Mouse (Mus musculus) neutrophil, adult 5-6 weeks (primary cell): ENCODE data around the gene Olfr101. TPM values are rescaled to one million over a fixed set of nuclear protein-coding genes. Genes with fewer than 3 reads are reported as not detected.
A peak's percentile ranks its signal among the peaks of the same experiment; 100 is the strongest.

Experiments used
- ATAC-seq: fragments of 151-379, 151-347 bp; 2 replicates; pipeline ENCODE4 v1.8.0; 2017; ENCODE audit warnings: mild to moderate bottlenecking, moderate TSS enrichment; ENCODE audit not compliant: insufficient number of reproducible peaks, poor library complexity, low FRiP score, severe bottlenecking; ENCODE audit errors: extremely low read depth
- total RNA-seq: library from RNA; stranded (forward); fragments of 200-1000 nt; gene quantifications from 2 replicates; pipeline ENCODE4 v1.2.3, GENCODE M21; 2017

Gene Olfr101
- total RNA-seq, result not detected in 2 replicates

DNA sequence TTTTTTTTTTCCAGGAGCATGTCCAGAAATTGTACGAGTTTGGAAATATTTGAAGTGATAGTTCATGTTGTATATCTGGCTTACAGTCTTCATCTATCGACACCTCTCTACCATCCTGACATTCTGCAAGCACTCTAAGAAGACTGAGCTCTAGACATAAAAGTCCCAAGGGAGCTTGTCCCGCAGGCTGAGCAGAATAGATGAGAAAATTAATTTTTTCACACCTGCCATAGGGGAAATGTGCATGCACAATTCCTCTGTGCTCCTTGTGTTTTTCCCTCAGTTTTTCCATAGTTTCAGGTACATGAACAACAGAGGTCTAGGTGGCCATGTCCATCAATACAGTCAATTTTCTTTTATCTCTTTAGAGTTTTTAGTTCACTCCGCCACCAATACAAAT, at the start of gene Olfr101:
Olfr101 (minus strand) TSS at position 101 of the 400 bp plus-strand sequence.
- no peak for ATAC-seq

DNA sequence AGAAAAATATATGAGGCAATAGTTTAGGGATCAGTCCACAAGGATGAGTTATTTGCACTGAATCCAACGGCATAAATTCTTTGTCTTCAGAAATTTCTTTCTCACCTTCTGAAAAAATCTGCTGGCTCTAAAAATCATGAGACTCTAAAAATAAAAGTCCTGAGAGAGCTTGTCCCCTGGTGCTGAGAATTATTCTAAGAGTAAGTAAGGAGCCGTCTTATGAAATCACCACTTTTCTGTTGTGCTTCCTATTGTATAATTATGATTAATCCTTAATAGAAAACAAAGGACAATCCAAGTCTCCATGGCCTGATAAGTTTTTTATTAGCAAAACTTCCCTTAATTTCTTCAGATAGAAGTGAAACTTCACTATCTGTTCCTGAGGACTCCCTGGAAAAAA, 35.5 kb upstream of the Olfr101 start, which contains the start of gene Olfr103:
Olfr103 (minus strand) TSS at position 101 of the 400 bp plus-strand sequence.
- no peak for ATAC-seq

DNA sequence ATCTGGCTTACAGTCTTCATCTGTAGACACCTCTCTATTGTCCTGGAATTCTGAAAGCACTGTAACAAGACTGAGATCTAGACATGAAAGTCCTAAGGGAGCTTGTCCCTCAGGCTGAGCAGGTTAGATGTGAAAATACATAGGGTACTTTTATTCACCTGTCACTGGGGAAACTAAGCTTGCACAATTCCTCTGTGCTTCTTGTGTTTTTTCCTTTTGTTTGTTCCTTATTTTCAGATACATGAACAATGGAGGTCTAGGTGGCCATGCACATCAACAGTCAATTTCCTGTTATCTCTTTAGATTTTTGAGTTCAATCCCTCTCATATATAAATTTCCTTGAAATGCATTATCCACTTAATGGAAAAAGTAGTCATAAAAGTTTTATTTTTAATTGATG, 12.8 kb upstream of the Olfr101 start, which contains the start of gene Olfr102:
Olfr102 (minus strand) TSS at position 101 of the 400 bp plus-strand sequence.
- no peak for ATAC-seq

DNA sequence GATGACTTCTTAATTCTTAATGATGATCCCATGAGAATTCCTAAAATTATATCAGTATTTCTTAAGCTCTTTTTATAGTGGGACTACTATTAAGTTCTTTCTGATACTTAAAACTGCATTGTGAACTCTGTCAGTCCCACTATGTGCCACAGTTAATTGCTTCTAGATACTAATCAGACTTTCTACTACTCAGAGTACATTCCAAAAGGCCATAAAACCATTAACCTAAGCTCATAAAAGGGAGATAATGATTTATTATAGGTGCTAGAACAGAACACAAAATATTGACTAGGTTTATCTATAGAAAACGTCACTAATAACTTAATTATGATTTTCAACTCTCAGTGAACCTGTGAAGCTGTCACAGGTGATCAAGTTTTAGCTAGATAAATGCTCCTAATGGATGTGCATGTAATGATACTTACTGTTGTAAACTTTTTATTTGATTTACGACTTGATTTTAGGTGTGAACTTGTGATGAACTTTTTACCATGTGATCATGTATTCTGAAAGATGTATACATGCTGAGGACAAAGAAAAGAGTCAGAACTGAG, 6.1 kb upstream of the Olfr101 start:
- ATAC-seq, result no peak

DNA sequence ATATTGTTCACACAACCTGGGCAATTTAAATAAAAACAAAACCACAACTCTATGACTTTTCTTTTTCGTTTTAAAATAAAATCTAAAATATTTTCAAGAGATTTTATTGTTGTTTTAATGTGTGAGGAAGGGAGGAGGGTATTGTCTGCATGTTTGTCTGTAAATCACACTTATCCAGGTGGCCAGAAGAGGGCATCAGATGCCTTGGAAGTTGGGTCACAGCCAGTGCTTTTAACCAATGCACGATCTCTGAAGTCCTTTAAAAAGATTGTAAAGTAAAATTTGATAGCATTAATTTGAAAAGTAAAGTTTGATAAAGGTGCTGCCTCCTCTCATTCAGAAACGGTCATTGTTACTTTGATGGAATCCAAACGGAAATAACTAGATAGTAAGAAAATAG, 4.4 kb upstream of the Olfr101 start:
- ATAC-seq, result no peak

DNA sequence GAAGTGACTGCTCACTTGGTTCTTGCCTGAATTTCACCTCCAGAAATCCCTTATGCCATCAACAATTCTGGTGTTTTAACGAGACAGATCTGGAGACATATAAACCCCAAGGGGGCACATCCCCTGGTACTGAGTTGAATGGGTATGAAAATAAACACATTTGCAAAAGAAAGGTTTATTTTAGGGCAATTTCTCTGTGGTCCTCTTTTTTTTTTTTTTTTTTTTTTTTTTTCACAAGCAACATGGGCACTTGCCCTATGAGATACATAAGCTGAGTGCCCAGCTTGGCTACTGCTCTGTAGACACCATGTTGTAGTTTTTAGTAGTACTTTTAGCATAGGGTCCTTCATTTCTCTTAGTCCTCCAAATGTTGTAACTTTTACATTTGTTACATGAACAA, 20.8 kb downstream of the Olfr101 start, which contains the start of gene Olfr99:
Olfr99 (minus strand) TSS at position 101 of the 400 bp plus-strand sequence.
- ATAC-seq, result no peak

DNA sequence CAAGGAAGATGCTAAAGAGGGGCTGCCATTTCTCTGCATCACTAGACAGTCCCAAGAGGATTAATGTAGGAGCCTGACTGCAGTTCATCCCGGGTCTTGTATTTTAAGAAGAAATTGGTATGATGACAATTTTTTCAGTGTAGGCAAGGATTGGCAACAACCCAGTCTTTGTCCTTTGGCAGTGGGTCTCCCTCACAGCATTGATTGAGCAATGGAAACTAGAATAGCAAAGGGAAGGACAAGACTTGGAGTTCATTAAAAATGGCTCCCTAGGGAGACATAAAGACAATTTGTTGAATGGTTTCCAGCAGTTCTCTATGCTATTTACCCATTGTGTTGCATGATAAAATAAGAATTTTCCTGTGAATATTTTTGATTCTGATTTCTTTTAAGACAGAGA, 23.8 kb downstream of the Olfr101 start:
- no peak for ATAC-seq

DNA sequence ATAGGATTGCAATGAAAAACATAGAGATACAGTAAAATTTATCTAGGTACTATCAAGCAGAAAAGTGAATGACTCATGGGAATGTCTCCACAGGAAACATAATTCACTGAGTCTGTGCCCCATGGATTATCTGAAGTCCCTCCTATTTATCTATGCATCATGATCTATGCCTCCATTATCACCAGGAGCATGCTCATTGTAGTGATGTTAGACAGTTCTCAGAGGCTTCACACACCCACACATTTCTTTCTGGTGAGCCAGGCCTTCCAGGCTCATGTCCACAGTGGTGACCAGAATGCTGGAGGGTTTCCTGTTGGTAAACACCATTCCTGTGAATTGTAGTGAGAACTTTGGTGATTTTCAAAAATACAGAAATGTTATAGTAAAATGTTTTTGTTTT, 27.5 kb downstream of the Olfr101 start:
- ATAC-seq, result no peak

DNA sequence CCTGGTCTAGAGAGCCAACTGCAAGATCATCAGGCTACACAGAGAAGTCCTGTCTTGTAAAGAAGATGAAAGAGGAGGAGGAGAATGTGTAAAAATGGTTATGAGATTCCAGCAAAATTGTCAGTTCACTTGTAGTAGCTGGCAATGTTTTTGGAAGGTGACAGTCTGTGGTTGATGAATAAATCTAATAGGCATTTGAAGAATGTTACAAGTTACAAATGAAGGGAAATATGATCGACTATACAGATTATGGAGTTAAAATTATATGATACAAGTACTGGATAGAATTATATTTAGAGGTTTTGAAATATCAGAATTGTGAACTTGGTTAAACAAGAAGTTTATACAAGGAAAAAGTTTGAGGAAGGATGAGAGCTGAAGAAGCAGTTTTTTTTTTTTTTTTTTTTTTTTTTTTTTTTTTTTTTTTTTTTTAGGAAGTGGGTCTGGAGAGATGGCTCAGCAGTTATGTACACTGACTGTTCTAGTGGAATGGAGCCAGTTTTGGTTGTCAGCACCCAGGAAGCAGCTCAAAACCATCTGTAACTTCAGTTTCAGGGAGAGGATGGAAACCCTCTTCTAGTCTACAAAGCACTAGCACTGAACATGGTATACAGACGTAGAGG, 28.4 kb downstream of the Olfr101 start:
- no peak for ATAC-seq

DNA sequence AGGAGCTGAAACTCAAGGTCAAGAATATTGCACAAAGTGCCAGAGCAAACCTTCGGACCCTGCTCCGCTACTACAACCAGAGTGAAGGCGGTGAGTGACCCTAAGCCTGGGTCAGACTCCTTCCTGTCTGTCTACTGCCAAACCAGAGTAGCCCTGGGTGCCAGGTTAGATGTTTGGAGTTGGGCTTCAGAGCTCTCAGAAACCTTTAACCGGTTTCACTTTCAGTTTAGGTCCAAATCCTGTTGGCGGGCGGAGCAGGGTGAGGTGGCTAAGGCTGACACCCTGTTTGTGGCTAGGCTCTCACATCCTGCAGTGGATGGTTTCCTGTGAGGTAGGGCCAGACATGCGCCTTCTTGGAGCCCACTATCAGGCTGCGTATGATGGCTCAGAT, 33.4 kb downstream of the Olfr101 start:
- ATAC-seq, result peak; percentile 77

DNA sequence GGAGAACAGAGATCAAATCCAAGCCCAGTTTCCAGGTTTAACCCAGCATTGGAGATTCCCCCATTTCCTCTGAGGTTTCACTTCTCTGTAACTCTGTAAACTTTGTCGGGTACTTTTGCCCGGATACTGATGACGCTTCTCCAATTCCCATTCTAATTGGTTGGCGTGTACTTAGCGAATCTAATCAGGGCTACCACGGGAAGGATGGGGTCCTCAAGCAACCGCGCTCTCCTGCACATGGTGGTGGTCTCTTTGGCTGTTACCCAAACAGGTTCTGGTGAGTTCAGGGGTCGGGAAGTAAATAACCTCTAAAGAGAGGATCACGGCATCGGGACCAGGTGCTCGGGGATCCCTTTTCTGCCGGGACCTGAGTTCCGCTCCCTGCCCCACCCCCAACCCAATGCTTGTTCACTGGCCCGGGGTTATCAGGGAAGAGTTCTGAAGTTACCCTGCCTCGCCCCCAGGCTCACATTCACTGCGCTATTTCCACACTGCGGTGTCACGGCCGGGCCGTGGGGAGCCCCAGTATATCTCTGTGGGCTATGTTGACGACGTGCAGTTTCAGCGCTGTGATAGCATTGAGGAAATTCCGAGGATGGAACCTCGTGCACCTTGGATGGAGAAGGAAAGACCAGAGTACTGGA, 33.9 kb downstream of the Olfr101 start, which contains the start of gene H2-M3:
H2-M3 (plus strand) TSS at position 163 of the 644 bp plus-strand sequence.
- peak; percentile 88 for ATAC-seq

DNA sequence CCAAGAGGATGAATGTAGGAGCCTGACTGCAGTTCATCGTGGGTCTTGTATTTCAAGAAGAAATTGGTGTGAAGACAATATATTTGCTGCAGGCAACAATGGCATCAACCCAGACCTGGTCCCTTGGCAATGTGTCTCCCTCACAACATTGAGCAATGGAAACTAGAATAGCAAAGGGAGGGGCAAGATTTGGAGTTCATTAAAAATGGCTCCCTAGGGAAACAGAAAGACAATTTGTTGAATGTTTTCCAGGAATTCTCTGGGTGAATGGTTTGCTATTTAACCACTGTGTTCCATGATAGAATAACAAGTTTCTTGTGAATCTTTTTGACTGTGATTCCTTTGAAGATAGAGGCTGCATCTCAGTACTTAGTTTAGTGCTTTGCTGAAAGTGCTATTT, 40.5 kb downstream of the Olfr101 start, which contains the start of gene Olfr98:
Olfr98 (minus strand) TSS at position 124 of the 400 bp plus-strand sequence.
- no peak for ATAC-seq

DNA sequence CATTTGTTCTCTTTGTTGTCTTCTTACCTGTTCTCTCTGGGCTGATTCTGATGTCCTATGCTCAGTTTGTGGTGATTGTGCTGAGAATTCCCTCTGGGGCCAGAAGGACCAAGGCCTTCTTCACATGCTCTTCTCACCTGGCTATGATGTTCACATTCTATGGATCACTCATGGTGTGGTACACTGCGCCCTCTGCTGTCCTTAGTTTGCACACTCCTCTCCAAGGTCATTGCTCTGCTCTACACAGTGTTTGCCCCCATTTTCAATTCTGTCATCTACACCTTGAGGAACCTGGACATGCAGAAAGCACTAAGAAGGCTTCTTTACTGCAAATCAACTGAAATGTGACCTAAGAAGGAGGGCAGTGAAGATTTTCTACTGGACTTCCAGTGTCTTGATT, 53.6 kb downstream of the Olfr101 start:
- ATAC-seq, result peak; percentile 73

DNA sequence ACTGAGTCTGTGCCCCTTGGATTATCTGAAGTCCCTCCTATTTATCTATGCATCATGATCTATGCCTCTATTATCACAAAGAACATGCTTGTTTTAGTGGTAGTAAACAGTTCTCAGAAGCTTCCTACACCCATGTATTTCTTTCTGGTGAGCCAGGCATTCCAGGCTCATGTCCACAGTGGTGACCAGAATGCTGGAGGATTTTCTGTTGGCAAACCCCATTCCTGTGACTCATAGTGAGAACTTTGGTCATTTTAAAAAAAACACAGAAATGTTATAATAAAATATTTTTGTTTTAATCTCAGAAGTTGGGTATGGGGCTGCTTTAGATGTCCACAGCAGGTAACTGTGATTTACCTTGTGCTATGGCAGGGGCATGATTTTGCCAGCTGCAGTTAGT, 54.7 kb downstream of the Olfr101 start:
- no peak for ATAC-seq

Other genes with a start within 250 kb of the Olfr101 start
- gene Olfr90, start 215.8 kb downstream of the Olfr101 start, total RNA-seq, result 0.12 TPM in 1 of 2 replicates, not detected in the other
- not detected in 2 replicates for gene Olfr91, start 206.0 kb downstream of the Olfr101 start, total RNA-seq
- gene Olfr92, start 184.2 kb downstream of the Olfr101 start, total RNA-seq, result not detected in 2 replicates
- not detected in 2 replicates for gene Olfr93, start 142.8 kb downstream of the Olfr101 start, total RNA-seq
- gene Ubd, start 110.4 kb downstream of the Olfr101 start, total RNA-seq, result not detected in 2 replicates
- not detected in 2 replicates for gene Olfr94, start 103.3 kb downstream of the Olfr101 start, total RNA-seq
- not detected in 2 replicates for gene Olfr95, start 91.2 kb downstream of the Olfr101 start, total RNA-seq
- not detected in 2 replicates for gene Olfr96, start 84.2 kb downstream of the Olfr101 start, total RNA-seq
- gene Olfr97, start 67.0 kb downstream of the Olfr101 start, total RNA-seq, result not detected in 2 replicates
- 0.61 and 0.81 TPM in 2 replicates for gene Olfr98, start 40.6 kb downstream of the Olfr101 start, total RNA-seq
- 78.4 and 81.0 TPM in 2 replicates for gene H2-M3, start 34.1 kb downstream of the Olfr101 start, total RNA-seq
- gene Olfr99, start 20.9 kb downstream of the Olfr101 start, total RNA-seq, result 0.61 and 1.9 TPM in 2 replicates
- not detected in 2 replicates for gene Olfr102, start 12.7 kb upstream of the Olfr101 start, total RNA-seq
- not detected in 2 replicates for gene Olfr103, start 35.4 kb upstream of the Olfr101 start, total RNA-seq
- gene Olfr104-ps, start 55.3 kb upstream of the Olfr101 start, total RNA-seq, result not detected in 2 replicates
- gene Olfr105-ps, start 74.7 kb upstream of the Olfr101 start, total RNA-seq, result not detected in 2 replicates
- gene Olfr106-ps, start 86.1 kb upstream of the Olfr101 start, total RNA-seq, result not detected in 2 replicates
- gene Olfr107, start 94.9 kb upstream of the Olfr101 start, total RNA-seq, result not detected in 2 replicates
- gene Olfr108, start 141.2 kb upstream of the Olfr101 start, total RNA-seq, result not detected in 2 replicates
- 0.23 TPM in 1 of 2 replicates, not detected in the other for gene Olfr109, start 154.6 kb upstream of the Olfr101 start, total RNA-seq
- gene H2-M2, start 179.2 kb upstream of the Olfr101 start, total RNA-seq, result not detected in 2 replicates
- gene Olfr110, start 188.2 kb upstream of the Olfr101 start, total RNA-seq, result not detected in 2 replicates
- gene Olfr111, start 203.7 kb upstream of the Olfr101 start, total RNA-seq, result not detected in 2 replicates